8 mouse cellular contexts compared by ENCODE assay signal in genomic region chr10:4386609-4387591, GRCm38 (mm10). TPM values are rescaled to one million over a fixed set of nuclear protein-coding genes. Genes with fewer than 3 reads are reported as not detected.
DNase-seq lines count a peak whose midpoint lies in the region; ATAC-seq and TF ChIP-seq lines count a peak whose summit lies in the region.

No protein-coding gene starts in this region.

- ATAC-seq in cerebellum, adult (ENCODE audit: insufficient number of reproducible peaks, low FRiP score, low TSS enrichment) = peak; percentile 75
- ATAC-seq in forebrain, embryonic 13.5 days = peak; percentile 92
- peak; percentile 91 for ATAC-seq in neural tube, embryonic 15.5 days (ENCODE audit: low FRiP score)

- no peaks in the 10 kb centered on the region for H3K9me3 ChIP-seq in ES-Bruce4 (replicated peaks; ENCODE audit: control insufficient read depth, insufficient read depth, low read length, poor library complexity, severe bottlenecking)
- no peaks in the 10 kb centered on the region for H3K9me3 ChIP-seq in forebrain, embryonic 13.5 days (replicated peaks)
- H3K9me3 ChIP-seq in neural tube, embryonic 15.5 days (replicated peaks) = no peaks in the 10 kb centered on the region

- peak; percentile 67 for TF ChIP-seq POLR2A in ES-Bruce4 (IDR thresholded peaks at IDR 0.05; ENCODE audit: insufficient read depth, low read length)

- no peaks in the 10 kb centered on the region for H3K27me3 ChIP-seq in ES-Bruce4 (ENCODE audit: control insufficient read depth, insufficient read depth, low read length, poor library complexity, severe bottlenecking)
- no peaks in the 10 kb centered on the region for H3K27me3 ChIP-seq in forebrain, embryonic 13.5 days
- no peaks in the 10 kb centered on the region for H3K27me3 ChIP-seq in neural tube, embryonic 15.5 days (replicated peaks)

- H3K27ac ChIP-seq in ES-Bruce4 (ENCODE audit: insufficient read depth, low read length) = peak overlapping the region; percentile 84
- peak overlapping the region; percentile 100 for H3K27ac ChIP-seq in forebrain, embryonic 13.5 days
- peak overlapping the region; percentile 100 for H3K27ac ChIP-seq in neural tube, embryonic 15.5 days (replicated peaks)

- H3K36me3 ChIP-seq in ES-Bruce4 (ENCODE audit: control insufficient read depth, insufficient read depth, low read length, poor library complexity, severe bottlenecking) = peaks cover 4% of the 10 kb centered on the region; the same call in 1 of the 2 replicates
- no peaks in the 10 kb centered on the region for H3K36me3 ChIP-seq in forebrain, embryonic 13.5 days (ENCODE audit: poor library complexity, severe bottlenecking)
- H3K36me3 ChIP-seq in neural tube, embryonic 15.5 days = no peaks in the 10 kb centered on the region

- 0 out of 2 replicates have a peak, but pooled peaks have one; percentile 39 for TF ChIP-seq EP300 in ES-Bruce4 (IDR thresholded peaks at IDR 0.05; ENCODE audit: insufficient read depth, low read depth, low read length)

- H3K9ac ChIP-seq in ES-Bruce4 (ENCODE audit: low read depth, poor library complexity, severe bottlenecking) = peak overlapping the region; percentile 100
- peak overlapping the region; percentile 98 for H3K9ac ChIP-seq in forebrain, embryonic 13.5 days
- H3K9ac ChIP-seq in neural tube, embryonic 15.5 days (replicated peaks) = peak overlapping the region; percentile 99

- peaks cover 3% of the 10 kb centered on the region for H3K4me1 ChIP-seq in ES-Bruce4 (ENCODE audit: control insufficient read depth, insufficient read depth, low read length)
- peaks cover 42% of the 10 kb centered on the region for H3K4me1 ChIP-seq in forebrain, embryonic 13.5 days
- H3K4me1 ChIP-seq in neural tube, embryonic 15.5 days = peaks cover 44% of the 10 kb centered on the region

- H3K4me3 ChIP-seq in ES-Bruce4 (ENCODE audit: low read depth, low read length) = peak overlapping the region; percentile 94
- H3K4me3 ChIP-seq in forebrain, embryonic 13.5 days = peak overlapping the region; percentile 97
- peak overlapping the region; percentile 91 for H3K4me3 ChIP-seq in neural tube, embryonic 15.5 days (replicated peaks)

- H3K4me2 ChIP-seq in forebrain, embryonic 13.5 days = peak overlapping the region; percentile 92
- peak overlapping the region; percentile 71 for H3K4me2 ChIP-seq in neural tube, embryonic 15.5 days

- TF ChIP-seq CTCF in ES-Bruce4 (IDR thresholded peaks at IDR 0.05; ENCODE audit: low read depth, low read length) = no peak

- DNase-seq in heart, postnatal 14 days = peak; percentile 97 to 98
- peak; percentile 96 for DNase-seq in layer of hippocampus, adult 11-12 months (ENCODE audit: low spot score)
- DNase-seq in lung, adult 18-20 months = peak; percentile 95 to 96
- peak; percentile 96 for DNase-seq in testis, postnatal 14 days (ENCODE audit: low spot score)

- intact Hi-C loops in heart, postnatal 14 days (cut with DNase I) = no loop called here

- under 1% methylated on average over 17 of the region's 133 CpGs for WGBS in forebrain, embryonic 13.5 days
- WGBS in neural tube, embryonic 15.5 days = under 1% methylated on average over 77 of the region's 133 CpGs

RNA-seq across cellular contexts. Expression of gene Zbtb2, which starts 1.0 kb away (rescaled TPM):
- 11.0 and 13.1 TPM in 2 replicates for polyA plus RNA-seq in ES-Bruce4 (2011; ENCODE audit: insufficient read depth, insufficient read length, low read depth, missing spikeins)
- polyA plus RNA-seq in forebrain, embryonic 13.5 days (2015; fragmentation: Nextera tagmentation; extraction: Ambion mirVana) = 17.6 and 19.0 TPM in 2 replicates
- 1 to 10 TPM; 6.6 to 7.7 TPM for total RNA-seq in heart, postnatal 14 days (2021)
- polyA plus RNA-seq in neural tube, embryonic 15.5 days (2015; fragmentation: Nextera tagmentation; extraction: Ambion mirVana) = 13.1 and 13.4 TPM in 2 replicates

RNA-seq across cellular contexts. Expression of gene Rmnd1, which starts 45.3 kb away (rescaled TPM):
- 72.8 and 77.1 TPM in 2 replicates for polyA plus RNA-seq in ES-Bruce4 (2011; ENCODE audit: insufficient read depth, insufficient read length, low read depth, missing spikeins)
- polyA plus RNA-seq in forebrain, embryonic 13.5 days (2015; fragmentation: Nextera tagmentation; extraction: Ambion mirVana) = 49.8 and 51.4 TPM in 2 replicates
- 10 to 100 TPM; 49.3 to 50.9 TPM for total RNA-seq in heart, postnatal 14 days (2021)
- 50.9 and 59.7 TPM in 2 replicates for polyA plus RNA-seq in neural tube, embryonic 15.5 days (2015; fragmentation: Nextera tagmentation; extraction: Ambion mirVana)

RNA-seq across cellular contexts. Expression of gene Armt1, which starts 45.4 kb away (rescaled TPM):
- polyA plus RNA-seq in ES-Bruce4 (2011; ENCODE audit: insufficient read depth, insufficient read length, low read depth, missing spikeins) = 80.4 and 84.0 TPM in 2 replicates
- 19.1 and 19.2 TPM in 2 replicates for polyA plus RNA-seq in forebrain, embryonic 13.5 days (2015; fragmentation: Nextera tagmentation; extraction: Ambion mirVana)
- total RNA-seq in heart, postnatal 14 days (2021) = 1 to 10 TPM; 7.1 TPM
- polyA plus RNA-seq in neural tube, embryonic 15.5 days (2015; fragmentation: Nextera tagmentation; extraction: Ambion mirVana) = 12.1 and 14.0 TPM in 2 replicates

Comparison
In these comparisons a context has a peak if more than half of its experiments do, and no peak if none do; other contexts are left out.
1. Peak in every context shown above with its lines: DNase-seq, ATAC-seq, H3K4me3 ChIP-seq and H3K27ac ChIP-seq.